Mouse (Mus musculus): ENCODE results near the gene Trappc6a.

GRCm38 (mm10) chr7:19459144-19459870, 48.9 kb upstream of the Trappc6a start:
- TF ChIP-seq CTCF (IDR thresholded peaks at IDR 0.05; ENCODE audit: low read depth) (no peak), EP300 (IDR thresholded peaks at IDR 0.05; ENCODE audit: low read depth) (no peak)
